Mouse (Mus musculus) heart, postnatal 0 days (tissue): Measurements from ENCODE around the gene Xrn1. TPM values are rescaled to one million over a fixed set of nuclear protein-coding genes. Genes with fewer than 3 reads are reported as not detected.

Experiments used
- ATAC-seq: fragments of 200-750 bp; cut with Nextera tagmentation; 2 replicates; pipeline ENCODE4 v1.8.0; 2017; ENCODE audit warnings: low read depth, moderate number of reproducible peaks, moderate library complexity; ENCODE audit not compliant: insufficient read depth
- DNase-seq: peaks from one replicate; pipeline ENCODE4 v3.0.0-alpha.2; 2016; ENCODE audit warnings: low spot score
- H3K27ac ChIP-seq: fragments of 300-500 bp; sonication (generic); 2 replicates; pipeline ENCODE4 v1.5.1; 2014; ENCODE audit warnings: low read depth, mild to moderate bottlenecking
- H3K27me3 ChIP-seq: fragments of 300-500 bp; sonication (generic); 2 replicates; pipeline ENCODE4 v1.6.1; 2014; ENCODE audit warnings: low read length, mixed read lengths; ENCODE audit not compliant: control insufficient read depth, insufficient read depth
- H3K36me3 ChIP-seq: fragments of 300-500 bp; sonication (generic); replicated peaks from 2 replicates; pipeline ENCODE4 v1.6.1; 2014; ENCODE audit warnings: low read length, mixed read lengths; ENCODE audit not compliant: control insufficient read depth, insufficient read depth
- H3K4me1 ChIP-seq: fragments of 300-500 bp; sonication (generic); 2 replicates; pipeline ENCODE4 v1.6.1; 2014; ENCODE audit warnings: antibody characterized with exemption; ENCODE audit not compliant: control insufficient read depth, insufficient read depth
- H3K4me2 ChIP-seq: fragments of 300-500 bp; sonication (generic); 2 replicates; pipeline ENCODE4 v1.6.1; 2014; ENCODE audit warnings: low read depth, mild to moderate bottlenecking, low read length, moderate library complexity
- H3K4me3 ChIP-seq: fragments of 300-500 bp; sonication (generic); 2 replicates; pipeline ENCODE4 v1.5.1; 2014; ENCODE audit warnings: low read depth, low read length
- H3K9ac ChIP-seq: fragments of 300-500 bp; sonication (generic); replicated peaks from 2 replicates; pipeline ENCODE4 v1.6.1; 2014; ENCODE audit warnings: low read depth, low read length, mixed read lengths
- H3K9me3 ChIP-seq: fragments of 300-500 bp; sonication (generic); replicated peaks from 2 replicates; pipeline ENCODE4 v1.6.1; 2016; ENCODE audit warnings: low read length; ENCODE audit not compliant: control insufficient read depth
- CTCF ChIP-seq: IDR thresholded peaks from 2 replicates; pipeline ENCODE4 v1.5.1; 2016; ENCODE audit warnings: antibody characterized with exemption, control low read depth, low read depth
- EP300 ChIP-seq: IDR thresholded peaks from 2 replicates; pipeline ENCODE4 v1.6.1; 2016; ENCODE audit warnings: antibody characterized with exemption, low read depth
- WGBS: fragments of 180-500 bp; shearing (Covaris S2); extraction: QIAGEN DNeasy Blood & Tissue Kit; methylation state at CpG from one replicate; pipeline ENCODE4 v1.1.7; 2014; 5-methylcytosine and 5-hydroxymethylcytosine counted together
- polyA plus RNA-seq: library from polyadenylated mRNA; unstranded; fragments of >200 nt; fragmentation: Nextera tagmentation; extraction: Ambion mirVana; gene quantifications from 2 replicates; pipeline ENCODE4 v1.2.1, GENCODE M21; 2015
- total RNA-seq: library from RNA; depleted of rRNA; stranded (reverse); fragments of >200 nt; gene quantifications from 2 replicates; pipeline ENCODE4 v1.2.3, GENCODE M21; 2014; ENCODE audit warnings: low replicate concordance

Gene Xrn1
- total and polyA plus RNA-seq, 2 experiments from 2014 or later: 8.8 to 14.0 TPM

GRCm38 (mm10) chr9:96051501-96051900, 96.9 kb downstream of the Xrn1 start:
- H3K27me3 ChIP-seq: no peaks in the 10 kb centered on the region
- DNase-seq: no peak
- 92% methylated on average over 4 of the region's 4 CpGs for WGBS
- H3K27ac ChIP-seq: no peak overlapping the region
- peaks cover 11% of the 10 kb centered on the region for H3K9me3 ChIP-seq
- H3K4me2 ChIP-seq: no peak overlapping the region
- H3K4me1 ChIP-seq: no peaks in the 10 kb centered on the region
- H3K36me3 ChIP-seq: peaks cover 84% of the 10 kb centered on the region
- H3K9ac ChIP-seq: no peak overlapping the region
- no peak overlapping the region for H3K4me3 ChIP-seq
- TF ChIP-seq CTCF (no peak), EP300 (no peak)
- ATAC-seq: no peak

- WGBS: 77% methylated on average over 5 of the region's 5 CpGs
- no peak for ATAC-seq
- peaks cover 73% of the 10 kb centered on the region for H3K36me3 ChIP-seq
Observed at GRCm38 (mm10) chr9:96054878-96055277, 100.3 kb downstream of the Xrn1 start.

GRCm38 (mm10) chr9:96056417-96057223, 102.1 kb downstream of the Xrn1 start:
- H3K9ac ChIP-seq: no peak overlapping the region
- H3K9me3 ChIP-seq: no peaks in the 10 kb centered on the region; the same call in 1 of the 2 replicates
- no peak overlapping the region for H3K27ac ChIP-seq
- H3K4me2 ChIP-seq: no peak overlapping the region
- no peak overlapping the region for H3K4me3 ChIP-seq
- TF ChIP-seq CTCF: no peak
- TF ChIP-seq EP300: no peak
- 70% methylated on average over 6 of the region's 6 CpGs for WGBS
- no peak for ATAC-seq
- H3K27me3 ChIP-seq: no peaks in the 10 kb centered on the region
- peaks cover 60% of the 10 kb centered on the region for H3K36me3 ChIP-seq
- no peak for DNase-seq
- no peaks in the 10 kb centered on the region for H3K4me1 ChIP-seq

More at GRCm38 (mm10) chr9:96054878-96055277, 100.3 kb downstream of the Xrn1 start:
- H3K4me3 ChIP-seq: no peak overlapping the region
- no peak overlapping the region for H3K9ac ChIP-seq
- no peak overlapping the region for H3K4me2 ChIP-seq
- no peaks in the 10 kb centered on the region for H3K4me1 ChIP-seq
- H3K27me3 ChIP-seq: no peaks in the 10 kb centered on the region
- no peak for DNase-seq
- TF ChIP-seq EP300: no peak
- no peak for TF ChIP-seq CTCF
- H3K27ac ChIP-seq: no peak overlapping the region
- H3K9me3 ChIP-seq: peaks cover 2% of the 10 kb centered on the region; the same call in 1 of the 2 replicates

DNA sequence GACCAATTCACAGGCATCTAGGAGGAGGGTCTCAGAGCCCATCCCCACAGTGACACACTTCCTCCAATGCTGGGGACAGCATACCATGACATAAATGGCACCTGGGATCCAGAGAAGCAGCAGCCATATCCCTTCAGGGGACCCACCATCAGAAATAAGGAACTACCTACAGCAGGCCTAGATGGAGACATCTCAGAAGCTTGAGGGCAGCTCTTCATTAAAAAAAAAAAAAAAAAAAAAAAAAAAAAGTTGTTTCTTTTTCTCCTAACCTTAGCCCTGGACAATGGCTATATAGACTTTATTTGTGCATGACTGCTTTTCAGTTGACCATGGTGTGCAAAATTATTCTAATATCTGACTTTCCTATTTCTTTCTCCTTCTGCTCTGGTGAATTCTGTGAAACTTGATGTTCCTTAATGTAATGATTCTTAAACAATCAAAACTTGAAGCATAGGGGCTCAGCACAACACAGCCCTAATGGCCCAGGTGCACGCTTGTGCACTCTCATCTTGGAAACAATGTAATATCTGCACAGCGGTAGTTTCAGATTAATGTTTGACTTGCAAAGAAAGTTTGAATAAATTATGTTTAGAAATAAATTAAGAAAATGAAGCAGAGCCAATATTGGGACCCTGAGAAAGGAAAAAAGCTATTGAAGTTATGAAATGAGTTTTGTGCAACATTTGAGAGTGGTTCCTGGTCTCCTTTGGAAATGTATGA, 108.7 kb downstream of the Xrn1 start:
- no peak overlapping the region for H3K27ac ChIP-seq
- H3K36me3 ChIP-seq: peaks cover 8% of the 10 kb centered on the region
- ATAC-seq (no peak), DNase-seq (no peak)
- 80% methylated on average over 2 of the region's 2 CpGs for WGBS
- no peak overlapping the region for H3K4me3 ChIP-seq
- no peak overlapping the region for H3K9ac ChIP-seq
- TF ChIP-seq EP300 (no peak), CTCF (no peak)
- no peaks in the 10 kb centered on the region for H3K27me3 ChIP-seq
- H3K4me2 ChIP-seq: no peak overlapping the region
- no peaks in the 10 kb centered on the region; the same call in 1 of the 2 replicates for H3K9me3 ChIP-seq
- no peaks in the 10 kb centered on the region for H3K4me1 ChIP-seq

- 74% methylated on average over 5 of the region's 5 CpGs for WGBS
- no peak overlapping the region for H3K27ac ChIP-seq
- H3K4me2 ChIP-seq: no peak overlapping the region
- H3K4me1 ChIP-seq: no peaks in the 10 kb centered on the region
- DNase-seq (no peak), ATAC-seq (no peak)
- no peak overlapping the region for H3K9ac ChIP-seq
- TF ChIP-seq CTCF: no peak
- no peak for TF ChIP-seq EP300
- no peaks in the 10 kb centered on the region for H3K27me3 ChIP-seq
- no peaks in the 10 kb centered on the region for H3K9me3 ChIP-seq
- H3K4me3 ChIP-seq: no peak overlapping the region
- H3K36me3 ChIP-seq: peaks cover under 1% of the 10 kb centered on the region; the same call in 1 of the 2 replicates
Observed at GRCm38 (mm10) chr9:96063803-96064475, 109.4 kb downstream of the Xrn1 start.
